Mouse (Mus musculus) liver, adult 10 weeks (tissue): ENCODE measurements around the gene Gcnt4. TPM values are rescaled to one million over a fixed set of nuclear protein-coding genes. Genes with fewer than 3 reads are reported as not detected.

ENCODE experiments used
- polyA plus RNA-seq: library from polyadenylated mRNA; stranded (reverse); fragments of 350-450 nt; fragmentation: Illumina TruSeq; extraction: RNeasy Lipid Tissue Mini Kit (QIAGEN cat#74804); gene quantifications from one replicate; pipeline ENCODE4 v1.2.3, GENCODE M21; 2014; ENCODE audit warnings: low read depth, low replicate concordance

Gene Gcnt4
- polyA plus RNA-seq: 2.4 TPM

GRCm38 (mm10) chr13:96923999-96924961 is at the start of gene Gcnt4:
TSS of gene Gcnt4 (plus strand) at chr13:96924689.

Other genes starting within 250 kb of the Gcnt4 start
- not detected for gene Ankrd31, start 176.4 kb upstream of the Gcnt4 start, polyA plus RNA-seq
- not detected for gene 1700029F12Rik, start 109.7 kb downstream of the Gcnt4 start, polyA plus RNA-seq
- not detected for gene Fam169a, start 142.6 kb downstream of the Gcnt4 start, polyA plus RNA-seq
- gene Gm6169, start 174.5 kb downstream of the Gcnt4 start, polyA plus RNA-seq: not detected
- gene Gfm2, start 213.2 kb downstream of the Gcnt4 start, polyA plus RNA-seq: 47.9 TPM
- gene Nsa2, start 213.2 kb downstream of the Gcnt4 start, polyA plus RNA-seq: 91.3 TPM